ENCODE assay signal across 11 mouse cellular contexts in the genomic region with DNA sequence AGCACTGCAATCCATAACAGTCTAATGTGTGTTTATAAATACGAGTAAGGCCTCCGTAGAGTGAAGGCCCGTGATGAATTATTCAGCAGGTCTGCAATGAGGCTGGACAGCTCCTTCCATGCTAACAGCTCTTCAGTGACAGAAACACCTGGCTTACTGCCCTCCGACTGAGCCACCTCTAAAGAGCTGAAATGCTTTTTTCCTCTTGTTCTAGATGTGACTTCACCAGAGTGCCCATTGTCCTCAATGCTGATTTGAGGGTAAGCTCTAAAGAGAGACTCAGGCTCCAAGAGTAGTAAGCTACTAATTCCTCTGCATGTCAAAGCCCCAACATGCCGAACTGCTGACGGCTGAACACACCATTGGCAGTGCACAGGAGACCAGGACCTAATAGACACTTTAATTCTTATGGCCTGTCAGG.
DNase-seq lines count a peak whose midpoint lies in the region; ATAC-seq and TF ChIP-seq lines count a peak whose summit lies in the region.
"Had no signal": no experiment of that assay in that cellular context is flagged by ENCODE, and none has a peak within 500 bp of the region (broad histone marks: within the 10 kb centered on the region; RNA-seq: fewer than 3 reads in every experiment).

No protein-coding gene starts in this region.

- no peak overlapping the region for H3K9ac ChIP-seq in midbrain, embryonic 11.5 days (ENCODE audit: low read length)
- no peak overlapping the region for H3K9ac ChIP-seq in hindbrain, embryonic 15.5 days

- H3K27ac ChIP-seq in midbrain, embryonic 11.5 days (ENCODE audit: low read depth, low read length), result no peak overlapping the region
- H3K27ac ChIP-seq in midbrain, embryonic 10.5 days (replicated peaks), result no peak overlapping the region
- H3K27ac ChIP-seq in hindbrain, embryonic 15.5 days (replicated peaks), result 0 out of 2 replicates have a peak overlapping the region, but pooled peaks have one; percentile 14
- no peak overlapping the region for H3K27ac ChIP-seq in thymus, adult 2 months (ENCODE audit: control insufficient read depth, insufficient read depth, low read length)

- 36% methylated on average over 6 of the region's 6 CpGs for WGBS in midbrain, embryonic 11.5 days
- 59% methylated on average over 6 of the region's 6 CpGs for WGBS in midbrain, embryonic 10.5 days
- 25% methylated on average over 6 of the region's 6 CpGs for WGBS in hindbrain, embryonic 15.5 days
- 92% methylated on average over 6 of the region's 6 CpGs for WGBS in thymus, adult 2 months

- no peak overlapping the region for H3K4me3 ChIP-seq in midbrain, embryonic 11.5 days (ENCODE audit: low read depth, low read length)
- no peak overlapping the region for H3K4me3 ChIP-seq in midbrain, embryonic 10.5 days
- no peak overlapping the region for H3K4me3 ChIP-seq in hindbrain, embryonic 15.5 days
- H3K4me3 ChIP-seq in thymus, adult 2 months (ENCODE audit: control insufficient read depth, insufficient read depth, low read length), result no peak overlapping the region

- H3K36me3 ChIP-seq in midbrain, embryonic 11.5 days (ENCODE audit: control insufficient read depth, insufficient read depth, low read length), result no peaks in the 10 kb centered on the region
- H3K36me3 ChIP-seq in midbrain, embryonic 10.5 days, result no peaks in the 10 kb centered on the region
- H3K36me3 ChIP-seq in hindbrain, embryonic 15.5 days, result no peaks in the 10 kb centered on the region
- no peaks in the 10 kb centered on the region for H3K36me3 ChIP-seq in thymus, adult 2 months (ENCODE audit: control insufficient read depth, insufficient read depth, low read length)

- peak; percentile 9 for DNase-seq in adrenal gland, postnatal 10 days
- no peak for DNase-seq in adrenal gland, postnatal 25 days
- DNase-seq in midbrain, embryonic 11.5 days (ENCODE audit: low spot score, missing footprints), result peak; percentile 88
- DNase-seq in midbrain, embryonic 10.5 days (ENCODE audit: low spot score), result no peak
- peak; percentile 67 for DNase-seq in retina, postnatal 1 day
- DNase-seq in gastrocnemius, adult 8-10 months (ENCODE audit: low spot score in 2 of 2), result no peak
- DNase-seq in thymus, adult 2 months, result no peak
- DNase-seq: liver; lung, postnatal 4 days had no signal

- no peaks in the 10 kb centered on the region for H3K4me1 ChIP-seq in midbrain, embryonic 11.5 days (ENCODE audit: control insufficient read depth, insufficient read depth, low read length)
- H3K4me1 ChIP-seq in midbrain, embryonic 10.5 days, result peaks cover 15% of the 10 kb centered on the region
- peaks cover 9% of the 10 kb centered on the region for H3K4me1 ChIP-seq in hindbrain, embryonic 15.5 days (replicated peaks)
- no peaks in the 10 kb centered on the region for H3K4me1 ChIP-seq in thymus, adult 2 months (replicated peaks; ENCODE audit: control insufficient read depth, insufficient read depth, low read length)

- no peak for TF ChIP-seq CTCF in thymus, adult 2 months (IDR thresholded peaks at IDR 0.05; ENCODE audit: borderline replicate concordance, control insufficient read depth, extremely low read depth, insufficient read depth, low read length, poor library complexity)

- no peak for TF ChIP-seq POLR2A in thymus, adult 2 months (IDR thresholded peaks at IDR 0.05; ENCODE audit: control insufficient read depth, extremely low read depth, insufficient read depth, low read length, poor library complexity)

- H3K9me3 ChIP-seq in midbrain, embryonic 11.5 days (ENCODE audit: control insufficient read depth, low read length), result no peaks in the 10 kb centered on the region
- no peaks in the 10 kb centered on the region for H3K9me3 ChIP-seq in midbrain, embryonic 10.5 days (replicated peaks)
- H3K9me3 ChIP-seq in hindbrain, embryonic 15.5 days, result no peaks in the 10 kb centered on the region

- no peaks in the 10 kb centered on the region for H3K27me3 ChIP-seq in midbrain, embryonic 11.5 days (ENCODE audit: control insufficient read depth, insufficient read depth, low read length)
- H3K27me3 ChIP-seq in midbrain, embryonic 10.5 days (ENCODE audit: low read depth, poor library complexity, severe bottlenecking), result no peaks in the 10 kb centered on the region
- no peaks in the 10 kb centered on the region for H3K27me3 ChIP-seq in hindbrain, embryonic 15.5 days
- no peaks in the 10 kb centered on the region for H3K27me3 ChIP-seq in thymus, adult 2 months (ENCODE audit: control insufficient read depth, insufficient read depth, low read length)

- no peak overlapping the region for H3K4me2 ChIP-seq in midbrain, embryonic 11.5 days
- H3K4me2 ChIP-seq in hindbrain, embryonic 15.5 days, result peak overlapping the region; percentile 9; the same call in 1 of the 2 replicates

- peak; percentile 70 for ATAC-seq in midbrain, embryonic 11.5 days (ENCODE audit: low FRiP score)
- peak; percentile 61; the same call in 1 of the 2 replicates for ATAC-seq in hindbrain, embryonic 15.5 days (ENCODE audit: low FRiP score, low read depth)
- ATAC-seq: inflammation-experienced regulatory T-cells, adult 6 months had no signal

Comparison
In these comparisons a context has a peak if more than half of its experiments do, and no peak if none do; other contexts are left out.
1. DNase-seq: peak in adrenal gland, postnatal 10 days (single experiment), midbrain, embryonic 11.5 days (single experiment) and retina, postnatal 1 day (single experiment); none in adrenal gland, postnatal 25 days (single experiment), midbrain, embryonic 10.5 days (single experiment), gastrocnemius, adult 8-10 months (0 of 2) and thymus, adult 2 months (single experiment).